Mouse (Mus musculus) heart, adult 9 months (tissue): ENCODE results near the gene Gnai2.

Source experiments
- DNase-seq, 2 experiments: peaks; one replicate each; pipeline ENCODE4 v3.0.0; 2022; ENCODE audit warnings: low spot score in 2 of 2

The Gnai2 gene

DNA sequence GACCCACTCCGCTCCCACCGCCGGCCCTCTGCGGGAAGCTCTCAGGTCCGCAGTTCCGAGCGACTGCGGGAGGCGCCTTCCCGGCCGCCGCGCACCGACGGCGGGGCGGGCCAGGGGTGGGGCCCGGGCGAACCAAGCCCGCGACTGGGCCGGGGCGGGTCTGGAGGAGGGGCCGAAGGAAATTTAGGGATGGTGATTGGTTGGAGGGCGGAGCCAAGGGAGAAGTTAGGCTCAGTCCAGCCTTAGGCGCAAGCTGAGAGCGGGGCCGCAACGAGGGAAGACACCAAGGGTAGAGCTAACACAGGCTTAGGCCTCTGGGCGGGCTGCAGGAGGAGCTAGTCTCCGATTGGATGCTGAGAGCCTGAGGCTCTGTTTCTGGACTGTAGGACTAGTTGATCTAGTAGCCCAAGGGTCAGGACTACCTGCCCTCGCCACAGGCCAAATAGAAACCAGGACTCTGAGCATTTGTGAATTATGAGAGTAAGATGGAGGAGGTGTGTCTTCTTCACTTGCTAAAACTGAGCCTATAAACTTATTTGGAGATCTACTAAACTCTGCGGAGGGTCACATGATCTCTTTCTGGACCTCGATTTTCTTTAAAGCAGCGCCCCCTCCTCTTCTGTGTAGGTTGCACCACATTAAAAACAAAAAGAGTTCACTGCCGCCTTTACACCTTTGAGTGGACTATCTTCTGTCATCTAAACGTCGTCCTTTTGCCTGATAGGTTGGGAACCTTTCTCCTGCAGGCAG is at the start of gene Gnai2:
Gene Gnai2, minus strand, starts transcription at position 89 of the 750 bp plus-strand sequence.
- DNase-seq, result peak; percentile 98 to 99

DNA sequence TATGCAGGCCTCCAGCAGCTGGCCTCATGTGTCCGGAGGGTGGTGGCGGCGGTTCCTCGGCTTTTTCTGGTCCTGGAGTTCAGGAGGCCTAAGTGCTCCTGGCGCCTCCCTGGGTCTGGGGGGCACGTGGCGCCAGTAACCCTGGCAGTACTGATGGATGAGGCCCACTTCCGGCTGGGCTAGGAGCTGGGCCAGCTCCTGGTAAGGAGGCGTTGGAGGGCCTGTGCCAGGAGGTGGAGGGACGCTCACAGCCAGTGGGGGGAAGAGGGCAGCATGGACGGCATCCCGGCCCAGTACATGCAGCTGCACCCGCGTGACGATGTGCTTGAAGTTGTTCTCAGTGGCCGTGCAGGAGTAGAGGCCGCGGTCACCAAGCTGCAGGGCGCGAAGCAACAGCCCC is 47.2 kb upstream of the Gnai2 start:
- no peak for DNase-seq

DNA sequence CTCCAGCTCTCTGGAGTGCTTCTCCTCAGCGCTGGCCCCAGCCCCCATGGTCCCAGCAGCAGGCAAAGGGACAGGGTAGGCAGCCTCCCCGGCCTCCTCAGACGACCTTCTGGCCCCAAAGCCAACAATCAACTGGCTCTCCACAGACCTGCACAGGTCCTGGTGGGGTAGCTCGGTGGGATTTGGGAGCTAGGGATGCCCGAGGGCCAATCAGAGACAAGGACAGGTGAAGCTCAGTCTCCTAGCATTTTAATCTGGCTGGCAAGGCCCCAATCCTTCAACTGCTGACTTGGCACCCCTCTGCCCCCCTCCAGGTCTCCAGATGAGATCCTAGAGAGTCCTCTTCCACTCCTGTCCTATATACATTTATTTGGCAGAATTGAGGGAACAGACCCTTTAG is 44.3 kb upstream of the Gnai2 start, which contains the start of gene Gnat1:
Gene Gnat1, minus strand, starts transcription at position 212 of the 400 bp plus-strand sequence.
- DNase-seq, result no peak

DNA sequence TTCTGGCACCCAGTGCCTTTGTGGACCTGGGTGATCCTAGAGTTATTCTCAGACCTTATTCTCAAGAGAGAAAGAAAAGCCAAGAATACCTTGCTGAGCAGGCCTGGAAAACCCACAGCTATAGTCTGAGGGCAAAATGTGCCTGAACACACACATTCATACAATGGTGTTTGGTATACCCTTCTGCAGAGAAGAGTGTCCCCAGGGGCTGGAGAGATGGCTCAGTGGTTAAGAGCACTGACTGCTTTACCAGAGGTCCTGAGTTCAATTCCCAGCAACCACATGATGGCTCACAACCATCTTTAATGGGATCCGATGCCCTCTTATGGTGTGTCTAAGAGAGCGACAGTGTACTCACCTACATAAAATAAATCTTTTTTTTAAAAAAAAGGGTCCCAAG is 43.7 kb upstream of the Gnai2 start:
- no peak for DNase-seq

DNA sequence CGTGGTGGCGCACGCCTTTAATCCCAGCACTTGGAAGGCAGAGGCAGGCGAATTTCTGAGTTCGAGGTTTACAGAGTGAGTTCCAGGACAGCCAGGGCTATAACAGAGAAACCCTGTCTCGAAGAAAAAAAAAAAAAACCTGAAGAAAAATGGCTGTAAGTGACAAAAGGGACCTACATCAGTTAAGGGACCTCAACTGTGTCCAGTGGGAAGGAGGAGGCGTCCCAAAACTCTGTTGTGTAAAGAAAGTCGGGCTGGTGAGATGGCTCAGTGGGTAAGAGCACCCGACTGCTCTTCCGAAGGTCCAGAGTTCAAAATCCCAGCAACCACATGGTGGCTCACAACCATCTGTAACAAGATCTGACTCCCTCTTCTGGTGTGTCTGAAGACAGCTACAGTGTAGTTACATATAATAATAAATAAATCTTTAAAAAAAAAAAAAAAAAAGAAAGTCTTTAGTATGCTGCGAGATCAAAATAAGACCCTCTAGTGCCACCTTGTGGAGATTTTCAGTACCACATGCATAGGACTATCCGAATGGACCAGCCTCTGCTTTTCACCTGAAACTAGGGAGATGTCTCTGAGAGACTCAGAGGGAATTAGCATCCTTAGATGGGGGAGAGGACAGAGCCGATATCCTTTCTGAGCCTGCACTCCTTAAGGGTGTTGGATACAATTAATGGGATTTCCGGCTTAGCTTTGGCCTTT is 42.8 kb upstream of the Gnai2 start:
- DNase-seq, result peak in 1 of 2 experiments; percentile 81

DNA sequence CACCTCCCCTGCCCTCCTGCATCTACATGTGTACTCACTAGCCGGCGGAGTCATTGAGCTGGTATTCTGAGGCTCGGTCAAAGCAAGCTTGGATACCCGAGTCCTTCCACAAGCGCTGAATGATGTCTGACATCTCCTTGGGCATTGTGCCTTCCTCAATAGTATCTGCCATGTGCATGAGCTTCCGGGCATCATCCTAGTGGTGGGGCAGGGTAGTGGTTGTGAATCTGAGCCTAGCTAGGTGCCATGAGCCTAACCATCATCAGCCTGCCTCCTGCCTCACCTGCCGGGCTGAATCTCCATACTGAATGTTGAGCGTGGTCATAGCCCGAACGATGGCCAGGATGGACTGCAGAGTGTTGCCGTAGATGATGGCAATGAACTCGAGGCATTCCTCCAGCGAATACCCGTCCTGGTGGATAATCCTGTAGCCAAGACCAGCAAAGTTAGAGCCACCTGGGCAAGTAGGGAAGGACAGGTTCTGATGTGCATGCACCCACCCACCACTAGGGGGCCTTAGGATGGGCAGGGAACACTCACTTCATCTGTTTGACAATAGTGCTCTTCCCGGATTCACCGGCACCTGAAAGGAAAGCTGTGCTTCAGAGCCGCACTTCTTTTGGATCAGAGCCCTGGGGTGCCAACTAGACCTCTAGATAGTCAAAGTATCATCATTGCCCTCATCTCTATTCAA is 42.1 kb upstream of the Gnai2 start:
- DNase-seq, result no peak

DNA sequence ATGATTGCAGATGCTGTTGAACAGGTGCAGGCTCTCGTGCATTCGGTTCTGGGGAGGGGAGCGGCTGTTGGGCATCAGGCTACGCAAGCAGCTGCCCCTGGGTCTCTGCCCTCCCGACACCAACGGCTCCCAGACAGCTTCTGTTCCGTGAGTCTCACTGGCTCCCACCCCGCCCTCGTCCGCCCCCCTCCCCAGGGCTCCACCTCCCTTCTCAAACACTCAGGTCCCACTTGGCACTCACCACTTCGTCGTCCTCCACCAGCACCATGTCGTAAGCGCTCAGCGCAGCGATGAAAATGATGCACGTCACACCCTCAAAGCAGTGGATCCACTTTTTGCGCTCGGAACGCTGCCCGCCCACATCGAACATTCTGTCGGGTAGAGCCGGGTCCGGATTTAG is 41.1 kb upstream of the Gnai2 start:
- no peak for DNase-seq

DNA sequence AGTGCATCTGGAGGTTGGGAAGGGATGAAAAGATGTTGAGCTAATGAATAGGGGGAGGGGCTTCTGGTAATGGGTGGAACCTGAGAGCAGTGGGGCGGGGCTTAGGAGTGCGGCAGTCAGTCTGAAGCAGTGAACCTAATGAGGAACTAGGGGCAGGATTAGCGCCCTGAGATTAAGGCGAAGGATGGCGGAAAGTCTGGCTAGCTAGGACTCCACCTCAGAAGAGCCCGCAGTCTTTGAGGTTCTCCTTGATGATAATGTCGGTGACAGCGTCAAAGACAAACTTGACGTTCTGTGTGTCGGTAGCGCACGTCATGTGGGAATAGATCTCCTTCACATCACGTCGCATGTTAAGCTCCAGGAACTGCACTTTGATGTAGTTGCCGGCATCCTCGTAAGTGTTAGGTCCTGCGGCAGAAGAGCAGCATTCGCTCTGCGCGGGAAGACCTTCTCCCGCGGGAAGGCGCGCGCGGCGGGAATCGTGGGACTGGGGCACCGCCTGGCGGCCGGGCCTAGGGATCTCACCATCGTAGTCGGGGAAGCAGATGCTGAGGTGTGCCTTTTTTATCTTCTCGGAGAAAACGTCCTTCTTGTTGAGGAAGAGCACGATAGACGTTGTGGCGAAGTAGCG is 40.6 kb upstream of the Gnai2 start:
- peak in 1 of 2 experiments; percentile 59 for DNase-seq

DNA sequence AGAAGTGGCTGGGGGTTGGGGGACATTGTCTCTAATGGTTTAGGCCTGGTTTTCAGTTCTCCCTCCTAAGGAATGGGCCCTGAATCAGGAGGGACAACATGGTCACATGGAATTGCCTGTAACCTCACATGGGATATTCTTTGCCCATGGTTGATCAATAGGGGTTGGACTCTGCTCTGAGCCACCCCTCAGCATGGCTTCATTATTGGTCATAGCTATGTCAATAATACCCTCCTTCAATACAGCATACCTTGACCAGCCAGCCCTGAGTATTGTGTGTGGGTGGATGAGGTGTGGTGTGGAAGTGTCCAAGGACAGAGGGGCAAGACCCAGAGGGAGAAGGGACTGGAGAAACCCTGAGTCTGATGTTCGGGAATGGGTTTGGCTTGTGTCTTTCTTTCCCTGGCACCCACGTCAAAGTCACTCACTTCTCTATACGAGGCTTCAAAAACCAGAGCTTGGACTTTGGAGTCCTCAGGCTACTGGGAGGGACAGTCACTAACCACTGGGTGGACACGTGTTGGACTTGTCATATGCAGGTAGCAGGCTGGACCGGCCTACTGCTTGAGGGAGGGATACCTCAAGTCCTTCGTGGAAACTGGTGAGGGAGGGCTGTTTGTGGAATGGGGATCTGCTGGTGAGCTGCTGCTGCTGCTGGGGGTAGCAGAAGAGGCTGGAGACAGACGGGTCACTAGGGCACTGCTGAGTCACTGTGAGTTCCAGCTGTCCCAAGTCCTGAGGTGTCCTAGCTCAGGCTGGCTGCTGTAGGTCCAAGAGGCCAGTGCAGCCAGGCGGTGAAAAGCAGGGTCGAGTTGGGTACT is 39.7 kb upstream of the Gnai2 start:
- DNase-seq, result no peak

DNA sequence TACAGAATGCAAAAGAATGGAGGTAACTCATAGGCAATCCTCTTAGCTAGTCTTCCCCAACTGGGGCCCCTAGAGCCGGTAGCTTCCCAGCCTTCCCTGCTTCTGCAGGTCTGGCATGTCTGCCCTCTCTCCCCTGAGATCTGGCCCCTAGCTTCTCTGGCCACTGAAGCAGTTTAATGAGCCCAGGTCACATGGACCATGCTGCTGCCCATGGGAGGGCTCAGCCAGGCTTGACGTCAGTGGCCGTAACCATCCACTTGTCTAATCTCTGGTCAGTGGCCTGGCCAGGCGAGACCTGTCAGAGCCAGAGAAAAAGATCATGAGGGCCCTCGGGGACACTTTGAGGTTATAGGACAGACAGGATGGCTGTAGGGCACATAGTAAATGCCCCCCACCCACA is 35.1 kb upstream of the Gnai2 start:
- peak; percentile 77 to 82 for DNase-seq

DNA sequence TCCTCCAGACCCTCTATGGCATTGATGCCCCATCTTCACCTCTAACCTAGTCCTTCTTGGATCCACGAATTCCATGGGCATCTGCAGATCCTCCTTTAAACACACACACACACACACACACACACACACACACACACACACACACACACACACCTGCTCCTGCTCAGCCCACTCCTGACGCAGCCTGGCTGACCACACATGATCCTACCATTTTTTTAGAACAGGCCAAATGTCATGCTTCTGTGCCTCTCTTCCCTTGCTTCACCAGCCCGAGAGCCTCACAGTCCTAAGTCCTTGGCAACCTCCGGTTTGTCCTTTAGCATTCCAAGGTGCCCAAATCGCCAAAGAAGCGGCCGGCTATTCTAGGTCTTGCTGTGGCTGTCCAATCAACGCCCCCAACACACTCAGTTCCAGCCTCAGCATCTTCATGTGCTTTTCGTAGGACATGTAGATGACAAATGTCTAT is 34.3 kb upstream of the Gnai2 start, which contains the start of gene Slc38a3:
Gene Slc38a3, minus strand, starts transcription at position 51 of the 466 bp plus-strand sequence.
- DNase-seq, result no peak

DNA sequence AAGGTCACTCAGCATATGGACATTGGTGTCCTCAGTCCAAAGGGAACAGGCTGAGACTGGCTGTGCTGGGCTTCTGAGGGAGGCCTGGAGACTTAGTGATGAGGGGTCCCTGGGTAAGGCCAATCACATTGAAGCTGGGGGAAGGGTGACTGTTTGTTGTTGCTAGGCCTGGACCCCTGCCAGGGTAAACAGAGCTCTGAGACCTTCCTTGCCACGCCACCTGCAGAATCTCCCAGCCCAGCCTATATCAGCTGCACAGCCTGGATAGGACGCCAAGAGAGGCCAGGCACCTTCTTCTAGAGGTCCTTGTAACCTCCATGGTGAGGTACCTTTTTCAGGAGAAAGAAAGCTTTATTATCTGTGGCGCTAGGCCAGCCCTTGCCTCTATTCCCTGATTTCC is 33.7 kb upstream of the Gnai2 start:
- DNase-seq, result no peak

DNA sequence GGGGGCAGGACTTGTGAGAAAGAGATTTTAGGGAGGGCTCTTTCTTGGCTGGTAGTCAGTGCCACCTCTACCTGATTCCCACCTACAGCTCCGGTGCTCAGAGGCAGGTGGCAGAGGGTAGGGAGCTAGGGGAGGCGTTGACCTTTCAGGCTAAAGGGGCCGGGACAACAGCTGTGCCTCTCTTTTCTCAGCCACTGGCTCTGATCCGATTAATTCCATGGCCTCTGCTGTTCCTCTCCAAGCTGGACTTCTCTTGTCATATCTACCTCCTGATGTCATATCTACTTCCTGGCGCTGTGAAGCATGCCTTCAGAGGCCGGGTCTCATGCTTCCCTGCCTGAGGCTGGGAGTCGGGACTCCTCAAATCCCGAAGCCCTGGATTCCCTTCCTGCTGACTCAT is 32.8 kb upstream of the Gnai2 start:
- no peak for DNase-seq

DNA sequence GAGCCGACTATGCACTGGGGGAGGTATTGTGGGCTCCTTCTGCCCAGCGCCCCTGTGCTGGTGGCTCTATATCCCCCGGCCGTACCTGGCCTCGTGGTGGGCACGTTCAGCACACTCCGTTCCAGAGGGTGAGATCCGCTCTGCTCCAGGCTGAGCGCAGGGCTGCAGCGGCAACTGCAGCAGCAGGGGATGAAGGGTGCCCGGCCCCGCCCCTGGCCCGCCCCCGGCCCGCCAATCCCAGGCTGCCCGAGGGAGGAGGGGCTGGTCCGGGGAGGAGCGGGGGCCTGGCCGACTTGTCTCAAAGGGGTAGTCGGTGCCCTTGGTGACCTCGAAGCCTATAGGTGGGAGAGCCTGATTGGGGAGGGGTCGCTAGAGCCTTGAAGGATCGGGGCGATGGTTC is 32.1 kb upstream of the Gnai2 start:
- peak; percentile 67 to 70 for DNase-seq

DNA sequence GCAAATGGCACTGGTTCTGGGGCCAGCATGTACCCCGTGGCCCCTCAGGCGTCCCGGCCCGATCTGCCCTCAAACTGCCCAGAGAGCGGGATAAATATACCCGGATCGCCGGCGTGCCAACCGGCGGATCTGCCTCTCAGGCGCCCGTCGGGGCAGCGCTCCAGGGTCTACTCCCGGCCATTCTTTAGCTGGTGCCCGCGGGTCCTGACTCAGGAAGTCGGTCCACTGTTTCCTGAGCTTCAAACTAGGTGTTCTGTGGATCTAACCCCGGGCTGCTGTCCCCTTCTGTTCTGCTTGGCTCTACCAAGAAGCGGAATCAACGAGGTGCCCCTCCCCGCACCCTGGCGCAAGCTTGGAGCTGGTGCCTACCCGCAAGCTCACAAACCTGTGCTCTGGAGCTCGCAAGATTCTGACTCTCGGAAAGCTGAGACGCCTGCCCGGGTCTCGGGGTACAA is 31.6 kb upstream of the Gnai2 start:
- no peak for DNase-seq

DNA sequence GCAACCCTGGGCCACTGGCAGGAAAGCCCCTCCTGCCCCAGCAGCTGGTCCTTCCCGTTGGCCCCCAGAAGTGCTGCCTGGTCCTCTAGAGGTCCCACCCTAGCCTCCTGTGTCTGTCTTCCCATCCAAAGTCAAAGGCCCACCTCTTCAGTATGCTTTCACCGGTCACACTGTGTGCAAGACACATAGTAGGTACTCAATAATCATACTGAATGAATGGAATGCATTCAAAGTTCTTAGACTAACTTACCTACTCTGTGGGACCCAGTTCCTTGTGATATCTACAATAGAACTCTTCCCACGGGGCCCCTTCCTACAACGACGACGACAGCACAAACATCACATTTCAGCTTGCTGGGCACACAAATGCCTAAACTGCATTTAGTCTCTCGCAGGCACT is 30.1 kb upstream of the Gnai2 start:
- DNase-seq, result no peak

DNA sequence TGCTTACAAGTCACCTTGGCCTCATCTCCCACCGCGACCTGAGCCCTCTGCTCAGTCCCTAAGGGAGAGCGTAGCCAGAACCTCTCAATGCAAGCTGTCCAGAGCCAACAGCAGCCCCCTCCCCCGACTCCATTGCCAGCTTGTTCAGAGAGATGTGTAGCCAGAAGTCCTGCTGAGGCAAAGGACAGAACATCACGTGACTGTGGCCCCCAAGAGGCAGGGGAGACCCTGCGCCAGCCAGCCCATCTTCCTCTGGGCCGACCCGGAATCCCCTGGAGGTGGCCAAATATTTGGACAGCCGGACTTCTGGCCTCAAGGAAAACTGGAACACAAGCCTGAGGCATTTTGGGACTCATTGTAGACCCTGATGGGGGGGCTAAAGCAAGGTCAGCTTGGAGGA is 28.4 kb upstream of the Gnai2 start:
- no peak for DNase-seq

DNA sequence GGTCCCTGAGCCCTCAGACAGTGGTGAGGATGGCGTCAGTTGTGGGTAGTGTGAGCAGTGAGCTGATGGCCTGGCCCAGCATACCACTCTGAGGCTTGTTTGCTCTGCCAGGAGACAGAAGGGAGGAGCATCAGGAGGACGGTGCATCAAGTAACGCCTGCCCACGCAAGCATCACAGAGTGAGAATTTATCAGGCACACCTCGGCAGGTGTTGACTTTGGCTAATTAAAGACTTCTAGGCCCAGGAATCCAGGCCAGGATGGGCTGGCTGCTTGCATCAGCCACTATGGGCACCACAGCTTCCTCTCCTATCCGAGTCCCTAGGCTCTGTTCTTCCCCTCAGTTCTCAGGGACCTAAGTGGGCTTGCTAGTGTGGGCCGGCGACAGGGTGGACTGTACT is 27.2 kb upstream of the Gnai2 start:
- DNase-seq, result no peak

DNA sequence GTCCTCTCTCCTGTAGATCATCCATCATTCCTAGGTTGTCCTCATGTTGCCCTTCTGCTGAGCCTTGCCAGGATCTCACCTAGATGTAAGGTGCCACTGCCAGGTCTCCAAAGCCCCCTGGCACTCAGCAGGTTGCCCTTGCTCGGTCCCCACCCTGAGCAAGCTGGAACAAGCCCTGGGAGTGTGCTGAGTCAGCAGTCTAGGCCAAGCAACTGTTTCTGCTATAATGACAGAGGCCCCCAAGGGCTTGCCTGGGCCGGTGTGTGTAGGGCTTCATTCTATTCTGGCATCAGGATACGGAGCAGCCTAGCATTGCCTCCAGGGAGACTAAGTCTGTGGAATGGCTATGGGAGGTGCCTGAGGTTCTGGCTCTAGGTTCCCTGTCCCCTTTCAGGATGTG is 25.6 kb upstream of the Gnai2 start:
- DNase-seq, result no peak

DNA sequence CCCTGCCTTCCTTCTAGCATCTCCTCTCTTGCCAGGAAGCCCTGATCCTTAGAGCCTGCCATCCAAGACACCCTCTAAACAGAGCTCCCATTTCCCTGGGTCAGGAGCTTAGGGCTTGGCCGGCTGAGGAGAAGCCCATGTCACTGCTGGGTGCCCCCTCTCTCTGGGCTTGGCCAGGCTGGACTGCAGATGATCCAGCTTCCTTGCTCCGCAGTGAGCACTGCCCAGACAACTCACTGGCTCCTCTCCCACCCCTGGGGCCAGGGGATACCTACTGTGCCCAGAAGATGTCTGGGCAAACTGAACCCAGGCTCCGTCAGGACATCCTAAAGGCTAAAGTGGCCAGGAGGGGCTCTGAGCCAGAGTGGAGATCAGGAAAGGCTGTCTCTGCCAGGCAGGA is 24.8 kb upstream of the Gnai2 start:
- DNase-seq, result no peak

DNA sequence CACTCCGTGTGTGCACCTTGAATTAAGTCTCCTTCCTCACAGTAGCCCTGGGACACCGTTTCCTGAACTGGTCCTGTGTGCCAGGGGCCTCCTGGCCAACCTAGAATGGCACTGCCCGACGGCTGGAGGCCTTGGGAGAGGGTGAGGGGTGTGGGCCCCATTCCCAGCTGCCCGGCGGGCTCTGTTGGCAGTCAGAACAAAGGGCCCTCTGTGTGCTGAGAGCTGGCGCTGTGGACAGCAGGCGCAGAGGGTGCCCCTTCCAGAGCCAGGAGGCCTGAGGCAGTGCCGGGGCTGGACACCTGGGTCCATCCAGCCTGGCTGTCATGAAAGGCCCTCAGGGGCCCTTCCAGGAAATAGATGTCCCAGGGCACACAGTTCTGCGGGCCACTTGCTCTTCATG is 24.4 kb upstream of the Gnai2 start:
- DNase-seq, result no peak
